Mouse (Mus musculus): ENCODE data around the gene Bves.
"Not testable (repeated sequence)": the region's sequence is repeated elsewhere in the genome, so short reads cannot be mapped to it uniquely, and the experiment has no call there.

The Bves gene

DNA sequence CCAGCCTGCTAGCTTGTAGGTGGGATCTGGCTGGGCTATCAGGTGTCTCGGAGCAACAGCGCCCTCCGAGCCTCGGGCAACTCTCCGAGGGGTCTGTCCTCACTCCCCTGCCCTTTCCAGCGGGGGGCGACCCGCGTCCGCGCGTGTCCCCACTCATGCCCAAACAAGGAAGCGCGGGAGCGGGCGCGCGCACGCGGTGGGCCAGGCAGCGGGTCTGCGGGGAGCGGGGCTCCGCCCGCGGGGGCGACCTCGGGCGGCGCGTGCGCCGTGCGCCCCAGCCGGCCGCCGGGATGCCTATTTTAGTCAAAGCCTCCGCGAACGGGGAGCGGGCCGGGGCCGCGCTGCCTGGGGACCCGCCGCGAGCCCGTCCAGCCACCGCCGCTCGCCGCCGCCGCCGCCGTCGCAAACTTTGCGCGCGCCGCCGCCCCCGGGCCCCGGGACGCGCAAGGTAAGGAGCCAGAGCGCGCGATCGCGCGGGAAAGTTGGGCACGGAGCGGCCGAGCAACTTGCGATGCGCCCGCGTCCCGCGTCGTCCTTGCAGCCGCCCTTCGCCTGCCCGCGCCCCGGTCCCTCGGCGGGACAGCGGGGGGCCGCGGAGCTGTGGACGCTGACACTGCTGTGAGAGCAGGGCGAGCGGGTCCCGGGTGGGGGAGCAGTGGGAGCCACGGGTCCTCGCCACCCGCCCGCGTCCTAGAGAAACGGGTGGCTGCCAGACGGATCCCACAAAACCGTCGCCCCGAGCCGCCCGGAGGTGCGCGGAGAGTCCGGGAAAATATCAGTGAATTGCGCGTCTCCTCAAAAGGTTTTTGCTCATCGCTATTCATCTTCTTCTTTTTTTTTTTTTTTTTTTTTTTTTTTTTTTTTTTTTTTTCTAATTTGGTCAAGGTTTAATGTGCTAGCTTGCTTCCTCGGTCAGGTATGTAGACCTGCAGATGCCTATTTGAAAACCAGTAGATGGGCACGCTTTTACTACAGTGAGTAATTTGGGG is at the start of gene Bves:
Gene Bves (plus strand): TSS at position 339 of the 989 bp plus-strand sequence.
- no peak for DNase-seq

DNA sequence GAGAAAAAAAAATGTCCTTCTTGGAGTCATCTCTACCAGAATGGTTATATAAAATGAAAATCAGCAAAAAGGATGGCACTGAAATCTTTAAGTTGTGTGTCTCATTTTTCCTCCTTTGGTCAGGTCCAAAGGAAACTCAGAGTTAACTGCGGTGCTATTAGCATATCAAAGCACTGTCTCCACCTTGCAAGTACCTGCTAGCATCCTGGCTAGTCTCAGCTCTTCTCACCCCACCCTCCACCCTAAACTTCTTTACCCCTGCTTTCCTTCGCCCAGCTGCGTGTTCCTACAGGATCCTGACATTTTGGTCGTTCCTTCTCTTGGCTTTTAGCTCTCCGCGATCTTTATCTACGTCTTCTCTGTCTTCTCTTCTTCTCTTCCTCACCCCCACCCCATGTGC is 47.2 kb upstream of the Bves start:
- DNase-seq: no peak

GRCm38 (mm10) chr10:45289218-45290105 is 46.1 kb upstream of the Bves start:
- DNase-seq: no peak

DNA sequence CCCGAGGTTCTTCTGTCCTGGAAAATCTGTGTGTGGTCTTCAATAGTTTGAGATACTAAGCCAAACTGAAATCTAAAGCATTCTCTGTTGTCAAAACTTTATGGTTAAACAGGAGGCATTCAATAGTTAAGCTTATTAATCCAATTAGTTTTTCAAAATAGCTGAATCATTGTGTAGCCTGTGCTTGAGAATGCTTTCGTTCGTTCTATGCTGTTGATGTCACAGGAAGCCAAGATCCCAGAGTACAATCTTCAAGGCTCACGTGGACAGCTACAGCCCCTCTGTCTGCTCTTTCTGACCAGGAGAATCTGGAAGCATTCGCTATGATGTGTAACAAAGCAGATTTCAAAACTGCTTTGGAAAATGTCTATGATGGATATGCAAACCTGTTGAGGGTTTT is 45.0 kb upstream of the Bves start:
- DNase-seq: no peak

DNA sequence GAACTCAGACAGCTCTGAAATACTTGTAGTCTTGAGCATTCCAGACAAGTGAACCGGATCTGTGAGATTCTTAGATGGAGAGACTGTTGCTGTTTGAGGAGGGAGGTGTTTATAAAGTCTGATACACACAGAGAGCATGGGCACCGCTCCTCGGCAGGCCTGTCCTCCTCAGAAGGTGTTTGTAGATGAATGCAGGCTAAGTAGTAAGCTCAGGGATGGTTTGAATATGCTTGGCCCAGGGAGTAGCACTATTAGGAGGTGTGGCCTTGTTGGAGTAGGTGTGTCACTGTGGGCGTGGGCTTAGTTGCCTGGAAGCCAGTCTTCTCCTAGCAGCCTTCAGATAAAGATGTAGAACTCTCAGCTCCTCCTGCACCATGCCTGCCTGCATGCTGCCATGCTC is 43.4 kb upstream of the Bves start:
- not testable (repeated sequence) for DNase-seq

- DNase-seq: no peak
Measured at GRCm38 (mm10) chr10:45295093-45295492, 40.5 kb upstream of the Bves start.

DNA sequence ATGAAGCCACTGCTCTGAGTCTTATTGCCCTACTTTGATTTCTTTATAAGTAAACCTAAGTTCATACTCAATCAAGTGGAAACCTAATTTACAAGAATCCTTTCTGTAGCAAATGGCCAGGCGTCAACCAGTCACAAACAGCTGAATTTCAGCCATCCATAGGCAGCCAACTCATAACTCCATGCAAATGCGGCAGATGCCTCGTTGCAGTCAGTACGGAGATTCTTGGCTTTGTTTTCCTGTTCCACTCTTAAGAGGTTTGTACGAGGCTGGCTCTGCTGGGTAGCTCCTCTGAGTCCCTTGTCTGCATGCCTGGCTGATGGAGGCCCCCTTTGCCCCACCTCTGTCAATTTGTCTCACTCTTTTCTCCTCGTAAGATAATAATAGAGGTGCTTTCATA is 37.1 kb upstream of the Bves start:
- no peak for DNase-seq

DNA sequence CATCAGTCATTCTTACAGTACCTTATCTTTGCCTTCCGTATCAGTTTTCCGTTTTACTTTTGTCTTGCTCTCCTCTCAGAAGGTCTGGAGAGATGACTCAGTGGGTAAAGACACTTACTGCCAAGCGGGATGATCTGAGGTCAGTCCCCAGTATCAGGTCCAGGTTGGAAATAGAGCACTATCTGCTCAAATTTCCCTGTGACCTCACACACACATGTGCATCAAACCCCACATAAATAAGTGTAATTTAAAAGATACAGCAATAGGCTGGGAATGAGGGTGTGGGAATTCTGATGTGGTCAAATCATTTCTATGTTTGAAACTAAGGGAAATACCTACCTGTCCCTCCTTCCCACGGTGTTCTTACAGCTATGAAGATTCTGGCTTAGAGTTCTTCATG is 36.1 kb upstream of the Bves start:
- no peak for DNase-seq

- no peak for DNase-seq
Measured at GRCm38 (mm10) chr10:45303315-45304036, 32.1 kb upstream of the Bves start.

- no peak for DNase-seq
Measured at GRCm38 (mm10) chr10:45305173-45305572, 30.4 kb upstream of the Bves start.

- no peak for DNase-seq
Measured at GRCm38 (mm10) chr10:45311129-45311528, 24.4 kb upstream of the Bves start.

DNA sequence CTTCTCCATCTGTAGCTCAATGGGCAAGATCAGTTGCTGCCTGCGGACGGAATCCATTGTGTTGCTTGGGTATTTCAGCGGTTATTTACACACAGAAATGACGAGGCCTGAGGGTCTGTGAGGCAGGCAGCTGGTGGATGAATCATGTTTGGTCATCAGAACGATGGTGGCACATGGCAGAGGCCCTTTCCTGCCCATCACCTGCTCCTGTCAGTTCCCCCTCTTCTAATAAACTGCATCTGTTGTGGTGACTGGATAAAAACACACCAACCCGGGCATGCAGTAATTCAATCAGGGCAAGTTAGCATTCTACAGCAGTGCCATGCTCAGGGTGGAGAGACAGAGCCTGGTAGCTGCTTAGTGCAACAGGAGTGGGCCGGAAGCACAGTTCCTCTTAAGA is 23.9 kb upstream of the Bves start:
- DNase-seq: no peak

GRCm38 (mm10) chr10:45314865-45315264 is 20.7 kb upstream of the Bves start:
- DNase-seq: no peak

- no peak for DNase-seq
Measured at GRCm38 (mm10) chr10:45318922-45319321, 16.6 kb upstream of the Bves start.

DNA sequence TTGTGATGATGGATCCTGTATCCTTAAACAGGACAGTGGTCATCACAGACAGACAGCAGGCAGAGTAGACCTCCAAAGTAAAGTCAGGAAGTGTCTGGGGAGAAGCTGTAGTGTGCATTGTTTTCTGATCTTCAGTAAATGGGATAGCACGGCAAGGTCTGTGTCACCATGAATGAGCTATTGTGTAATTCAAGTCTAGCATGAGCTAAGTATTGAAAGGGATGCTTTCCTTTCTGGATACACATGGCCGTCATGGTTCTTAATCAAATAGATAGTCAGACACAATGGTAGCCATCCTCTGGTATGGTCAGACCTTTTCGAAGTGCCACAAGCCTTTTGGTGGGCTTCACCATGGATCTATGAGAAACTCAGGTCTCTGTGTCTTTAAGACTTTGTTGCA is 15.3 kb upstream of the Bves start:
- DNase-seq: no peak

GRCm38 (mm10) chr10:45324159-45324558 is 11.4 kb upstream of the Bves start:
- no peak for DNase-seq

DNA sequence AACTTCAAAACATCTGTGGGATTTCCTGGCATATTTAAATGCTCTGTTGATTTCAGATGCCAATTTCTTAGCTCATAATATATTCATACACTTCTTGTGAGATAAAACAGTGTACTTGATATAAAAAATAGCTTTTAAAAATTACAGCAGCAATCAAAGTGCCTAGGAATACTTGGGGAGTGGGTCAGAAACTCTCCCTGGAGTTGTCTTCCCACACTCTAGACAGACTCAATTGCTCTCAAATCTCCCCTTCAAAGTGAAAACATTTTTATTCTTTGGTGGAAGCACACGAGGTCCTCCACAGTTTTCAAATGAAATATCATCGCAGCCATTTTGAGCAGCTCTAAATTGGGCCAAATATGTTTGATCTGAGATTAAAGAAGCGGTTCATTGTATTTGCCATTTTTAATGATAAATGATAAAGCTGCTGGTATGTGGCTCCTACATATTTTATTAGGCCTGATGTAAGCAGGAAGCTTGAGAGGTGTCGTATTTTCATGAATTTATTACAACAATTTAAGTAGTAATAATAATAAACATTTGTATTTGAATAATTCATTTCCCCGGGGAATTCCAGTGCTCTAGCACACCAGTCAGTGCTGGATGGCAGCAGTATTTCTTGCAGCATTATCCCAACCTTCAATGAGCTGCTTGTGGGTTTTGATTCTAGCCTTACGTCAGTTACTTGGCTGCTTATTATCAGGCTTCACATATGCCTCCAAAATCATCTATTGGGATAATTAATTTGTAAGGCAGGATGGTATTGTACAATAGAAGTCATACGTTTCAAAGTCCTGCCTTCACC is 7.2 kb upstream of the Bves start:
- DNase-seq: no peak

- DNase-seq: no peak
Measured at GRCm38 (mm10) chr10:45334925-45335324, 647 bp upstream of the Bves start.

DNA sequence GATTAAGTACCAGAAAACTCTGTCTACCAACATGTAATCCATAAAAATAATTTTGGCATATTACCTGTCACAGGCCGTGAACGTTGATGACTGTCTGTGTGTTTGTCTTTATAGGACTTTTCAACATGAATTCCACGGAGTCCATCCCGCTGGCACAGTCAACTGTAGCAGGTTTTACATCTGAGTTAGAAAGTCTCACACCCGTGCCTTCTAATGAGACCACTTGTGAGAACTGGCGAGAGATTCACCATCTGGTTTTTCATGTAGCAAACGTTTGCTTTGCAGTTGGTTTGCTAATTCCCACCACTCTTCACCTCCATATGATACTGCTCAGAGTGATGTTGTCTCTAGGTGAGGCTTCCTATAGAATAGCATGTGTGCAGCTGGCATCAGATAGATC is 3.5 kb downstream of the Bves start:
- no peak for DNase-seq

GRCm38 (mm10) chr10:45344381-45344780 is 8.8 kb downstream of the Bves start:
- DNase-seq: no peak

GRCm38 (mm10) chr10:45345217-45345616 is 9.6 kb downstream of the Bves start:
- DNase-seq: no peak

- not testable (repeated sequence) for DNase-seq
Measured at GRCm38 (mm10) chr10:45348143-45348542, 12.6 kb downstream of the Bves start.
